Mouse (Mus musculus): Measurements from ENCODE around the gene Cyp2d9. TPM values are rescaled to one million over a fixed set of nuclear protein-coding genes. Genes with fewer than 3 reads are reported as not detected.

Cyp2d9 gene
- polyA plus RNA-seq (2017; shearing (Covaris generic)), result not detected

DNA sequence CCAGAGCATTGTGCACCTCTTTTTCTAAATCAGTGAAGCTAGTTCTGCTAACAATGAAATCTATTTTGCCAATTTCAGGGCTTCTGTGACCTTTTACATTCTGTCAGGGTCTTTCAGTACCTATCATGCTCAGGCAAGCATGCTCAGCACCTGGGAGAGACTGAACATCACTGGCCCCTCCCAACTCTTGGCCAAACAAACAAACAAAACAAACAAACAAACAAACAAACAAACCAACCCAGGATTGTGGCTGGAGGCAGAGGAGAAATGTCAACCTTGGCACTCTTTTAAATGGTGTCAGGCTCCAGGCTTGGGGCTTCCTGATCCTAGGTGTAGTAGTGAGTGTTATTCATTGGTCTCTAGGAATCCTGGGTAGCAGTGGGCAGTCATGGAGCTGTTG is at the start of gene Cyp2d9:
Gene Cyp2d9, plus strand, starts transcription at position 301 of the 400 bp plus-strand sequence.

DNA sequence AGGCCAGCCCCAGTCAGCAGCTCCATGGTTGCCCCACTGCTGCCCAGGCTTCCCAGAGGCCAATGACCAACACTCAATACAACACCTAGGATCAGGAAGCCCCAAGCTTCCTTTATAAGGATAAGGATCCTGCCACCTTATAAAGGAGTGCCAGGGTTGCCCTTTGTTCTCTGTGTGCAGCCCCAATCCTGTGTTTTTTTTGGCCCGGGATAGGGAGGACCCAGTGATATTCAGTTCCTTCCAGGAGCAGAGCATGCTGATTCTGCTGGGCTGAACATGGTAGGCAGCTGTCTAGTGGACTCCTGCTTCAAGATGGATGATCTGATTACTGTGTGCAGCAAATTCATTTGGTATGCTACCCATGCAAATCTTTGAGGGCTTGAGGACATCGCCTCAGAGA is 39.3 kb upstream of the Cyp2d9 start, which contains the start of gene Cyp2d11:
Gene Cyp2d11, minus strand, starts transcription at position 101 of the 400 bp plus-strand sequence.

DNA sequence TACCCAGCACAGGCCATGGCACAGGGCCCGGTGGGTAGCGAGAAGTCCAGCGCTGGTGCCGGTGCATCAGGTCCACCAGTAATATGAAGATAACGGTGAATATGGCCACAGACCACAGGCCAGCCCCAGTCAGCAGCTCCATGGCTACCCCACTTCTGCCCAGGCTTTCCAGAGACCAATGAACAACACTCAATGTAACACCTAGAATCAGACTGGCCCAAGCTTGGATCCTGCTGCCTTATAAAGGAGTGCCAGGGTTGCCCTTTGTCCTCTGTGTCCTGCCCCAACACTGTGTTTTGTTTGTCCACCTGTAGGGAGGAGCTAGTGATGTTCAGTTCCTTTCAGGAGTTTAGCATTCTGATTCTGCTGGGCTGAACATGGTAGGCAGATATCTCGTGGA is 26.3 kb upstream of the Cyp2d9 start, which contains the start of gene Cyp2d10:
Gene Cyp2d10, minus strand, starts transcription at position 215 of the 400 bp plus-strand sequence.

Other genes with a start within 250 kb of the Cyp2d9 start
- gene Shisa8, start 220.6 kb upstream of the Cyp2d9 start, polyA plus RNA-seq (2017; shearing (Covaris generic)), result 0.29 TPM
- gene Tnfrsf13c, start 209.1 kb upstream of the Cyp2d9 start, polyA plus RNA-seq (2017; shearing (Covaris generic)), result 2.5 TPM
- gene Cenpm, start 188.7 kb upstream of the Cyp2d9 start, polyA plus RNA-seq (2017; shearing (Covaris generic)), result 5.0 TPM
- not detected for gene 1500009C09Rik, start 181.0 kb upstream of the Cyp2d9 start, polyA plus RNA-seq (2017; shearing (Covaris generic))
- gene Sept3, start 158.5 kb upstream of the Cyp2d9 start, polyA plus RNA-seq (2017; shearing (Covaris generic)), result 0.31 TPM
- 0.12 TPM for gene Wbp2nl, start 134.5 kb upstream of the Cyp2d9 start, polyA plus RNA-seq (2017; shearing (Covaris generic))
- 61.8 TPM for gene Naga, start 94.5 kb upstream of the Cyp2d9 start, polyA plus RNA-seq (2017; shearing (Covaris generic))
- gene Pheta2, start 94.5 kb upstream of the Cyp2d9 start, polyA plus RNA-seq (2017; shearing (Covaris generic)), result 5.5 TPM
- 178 TPM for gene Smdt1, start 94.5 kb upstream of the Cyp2d9 start, polyA plus RNA-seq (2017; shearing (Covaris generic))
- gene Ndufa6, start 79.1 kb upstream of the Cyp2d9 start, polyA plus RNA-seq (2017; shearing (Covaris generic)), result 278 TPM
- 11.0 TPM for gene Cyp2d22, start 53.2 kb upstream of the Cyp2d9 start, polyA plus RNA-seq (2017; shearing (Covaris generic))
- not detected for gene Cyp2d11, start 39.4 kb upstream of the Cyp2d9 start, polyA plus RNA-seq (2017; shearing (Covaris generic))
- gene Cyp2d10, start 26.2 kb upstream of the Cyp2d9 start, polyA plus RNA-seq (2017; shearing (Covaris generic)), result not detected
- not detected for gene Cyp2d12, start 121.6 kb downstream of the Cyp2d9 start, polyA plus RNA-seq (2017; shearing (Covaris generic))
- gene Cyp2d34, start 187.5 kb downstream of the Cyp2d9 start, polyA plus RNA-seq (2017; shearing (Covaris generic)), result not detected